9 mouse cellular contexts compared by ENCODE assay signal in the genomic region with DNA sequence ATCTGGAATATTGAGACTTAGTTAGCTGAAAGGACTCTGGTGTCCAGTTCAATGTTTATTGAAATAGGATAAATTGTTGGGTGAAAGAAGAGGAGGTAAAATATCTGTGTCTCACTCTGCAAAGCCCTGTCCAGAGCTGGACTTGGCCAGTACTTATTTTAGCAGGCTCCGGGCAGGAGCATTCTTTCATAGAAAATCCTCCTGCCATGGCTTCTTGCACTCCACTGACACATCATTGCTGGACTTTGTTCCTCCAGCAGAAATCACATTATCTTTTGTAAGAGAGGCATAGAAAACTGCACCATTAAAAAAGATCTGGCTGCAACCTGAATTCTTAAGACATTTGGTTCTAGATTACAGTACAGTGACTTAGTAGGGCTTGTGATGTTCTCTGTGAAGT.
A peak's percentile ranks its signal among the peaks of the same experiment; 100 is the strongest.
DNase-seq lines count a peak whose midpoint lies in the region; ATAC-seq and TF ChIP-seq lines count a peak whose summit lies in the region.
"Had no signal": no experiment of that assay in that cellular context is flagged by ENCODE, and none has a peak within 500 bp of the region (broad histone marks: within the 10 kb centered on the region; RNA-seq: fewer than 3 reads in every experiment).

No protein-coding gene starts in this region.

- 41% methylated on average over 1 of the region's 1 CpGs for WGBS in kidney, postnatal 0 days
- 38% methylated on average over 1 of the region's 1 CpGs for WGBS in forebrain, embryonic 10.5 days
- 33% methylated on average over 1 of the region's 1 CpGs for WGBS in hindbrain, embryonic 16.5 days
- WGBS in neural tube, embryonic 13.5 days = 30% methylated on average over 1 of the region's 1 CpGs

- H3K27me3 ChIP-seq in kidney, postnatal 0 days (ENCODE audit: insufficient read depth, low read length) = no peaks in the 10 kb centered on the region
- no peaks in the 10 kb centered on the region for H3K27me3 ChIP-seq in forebrain, embryonic 10.5 days (ENCODE audit: poor library complexity, severe bottlenecking)
- no peaks in the 10 kb centered on the region for H3K27me3 ChIP-seq in hindbrain, embryonic 16.5 days (replicated peaks; ENCODE audit: control insufficient read depth, insufficient read depth, low read length)
- H3K27me3 ChIP-seq in neural tube, embryonic 13.5 days = no peaks in the 10 kb centered on the region

- H3K4me2 ChIP-seq in kidney, postnatal 0 days (ENCODE audit: low read length) = peak overlapping the region; percentile 43
- peak overlapping the region; percentile 44; the same call in 1 of the 2 replicates for H3K4me2 ChIP-seq in hindbrain, embryonic 16.5 days (ENCODE audit: low read length)
- H3K4me2 ChIP-seq in neural tube, embryonic 13.5 days = peak overlapping the region; percentile 42

- peak; percentile 34; the same call in 1 of the 2 replicates for ATAC-seq in kidney, postnatal 0 days (replicated peaks; ENCODE audit: low FRiP score, low read depth)
- ATAC-seq in hindbrain, embryonic 16.5 days = peak; percentile 32
- no peak for ATAC-seq in neural tube, embryonic 13.5 days (ENCODE audit: low read depth)
- no peak for ATAC-seq in inflammation-experienced regulatory T-cells, adult 6 months

- no peaks in the 10 kb centered on the region for H3K9me3 ChIP-seq in kidney, postnatal 0 days (replicated peaks; ENCODE audit: low read length)
- 0 out of 2 replicates have a peak, but pooled peaks cover 2% of the 10 kb centered on the region for H3K9me3 ChIP-seq in forebrain, embryonic 10.5 days
- no peaks in the 10 kb centered on the region for H3K9me3 ChIP-seq in hindbrain, embryonic 16.5 days (ENCODE audit: control insufficient read depth, low read length)
- H3K9me3 ChIP-seq in neural tube, embryonic 13.5 days = no peaks in the 10 kb centered on the region

- peaks cover 30% of the 10 kb centered on the region for H3K36me3 ChIP-seq in kidney, postnatal 0 days (ENCODE audit: insufficient read depth, low read length)
- peaks cover 91% of the 10 kb centered on the region for H3K36me3 ChIP-seq in forebrain, embryonic 10.5 days (replicated peaks)
- H3K36me3 ChIP-seq in hindbrain, embryonic 16.5 days (ENCODE audit: control insufficient read depth, insufficient read depth, low read length) = peaks cover 28% of the 10 kb centered on the region
- peaks cover 49% of the 10 kb centered on the region for H3K36me3 ChIP-seq in neural tube, embryonic 13.5 days

- no peak overlapping the region for H3K4me3 ChIP-seq in kidney, postnatal 0 days (replicated peaks; ENCODE audit: low read depth, low read length)
- peak overlapping the region; percentile 32; the same call in 1 of the 2 replicates for H3K4me3 ChIP-seq in forebrain, embryonic 10.5 days
- H3K4me3 ChIP-seq in hindbrain, embryonic 16.5 days (ENCODE audit: low read length) = no peak overlapping the region
- H3K4me3 ChIP-seq in neural tube, embryonic 13.5 days = no peak overlapping the region

- peaks cover 9% of the 10 kb centered on the region for H3K4me1 ChIP-seq in kidney, postnatal 0 days (replicated peaks; ENCODE audit: insufficient read depth, low read length)
- H3K4me1 ChIP-seq in forebrain, embryonic 10.5 days = peaks cover 44% of the 10 kb centered on the region
- peaks cover 21% of the 10 kb centered on the region for H3K4me1 ChIP-seq in hindbrain, embryonic 16.5 days (ENCODE audit: control insufficient read depth, insufficient read depth, low read depth, low read length)
- H3K4me1 ChIP-seq in neural tube, embryonic 13.5 days (replicated peaks) = peaks cover 48% of the 10 kb centered on the region

- DNase-seq in kidney, postnatal 0 days (ENCODE audit: low spot score) = no peak
- DNase-seq in kidney, postnatal 25 days = no peak
- DNase-seq in forebrain, embryonic 10.5 days (ENCODE audit: extremely low spot score, low spot score) = no peak
- DNase-seq in layer of hippocampus, postnatal 10 days (ENCODE audit: low spot score in 2 of 2) = no peak
- DNase-seq in cerebellum, postnatal 36 days = no peak
- DNase-seq: spleen, adult 18-20 months had no signal

- peak overlapping the region; percentile 89 for H3K27ac ChIP-seq in kidney, postnatal 0 days
- H3K27ac ChIP-seq in forebrain, embryonic 10.5 days = peak overlapping the region; percentile 88
- peak overlapping the region; percentile 89 for H3K27ac ChIP-seq in hindbrain, embryonic 16.5 days (ENCODE audit: low read depth, low read length)
- H3K27ac ChIP-seq in neural tube, embryonic 13.5 days (replicated peaks) = peak overlapping the region; percentile 90

- H3K9ac ChIP-seq in kidney, postnatal 0 days (ENCODE audit: low read depth, low read length) = no peak overlapping the region
- H3K9ac ChIP-seq in hindbrain, embryonic 16.5 days (ENCODE audit: low read depth, low read length) = 0 out of 2 replicates have a peak overlapping the region, but pooled peaks have one; percentile 37
- H3K9ac ChIP-seq in neural tube, embryonic 13.5 days = 0 out of 2 replicates have a peak overlapping the region, but pooled peaks have one; percentile 44

- TF ChIP-seq CTCF in kidney, postnatal 0 days (IDR thresholded peaks at IDR 0.05; ENCODE audit: low read depth) = no peak

Comparison
In these comparisons a context has a peak if more than half of its experiments do, and no peak if none do; other contexts are left out.
1. ATAC-seq: peak in kidney, postnatal 0 days (single experiment) and hindbrain, embryonic 16.5 days (single experiment); none in neural tube, embryonic 13.5 days (single experiment) and inflammation-experienced regulatory T-cells, adult 6 months (single experiment).
2. Peak in every context shown above with its lines, with median percentiles within 50 percentile points of each other: H3K27ac ChIP-seq and H3K4me2 ChIP-seq.